Mouse (Mus musculus): ENCODE measurements at regions not wholly inside any gene's neighbourhood (a gene's known extent, or its start where the extent isn't known, plus 50 kb on each side); places are given as distances from the start of the nearest gene placed in this dataset.
A peak's percentile ranks its signal among the peaks of the same experiment; 100 is the strongest.

DNA sequence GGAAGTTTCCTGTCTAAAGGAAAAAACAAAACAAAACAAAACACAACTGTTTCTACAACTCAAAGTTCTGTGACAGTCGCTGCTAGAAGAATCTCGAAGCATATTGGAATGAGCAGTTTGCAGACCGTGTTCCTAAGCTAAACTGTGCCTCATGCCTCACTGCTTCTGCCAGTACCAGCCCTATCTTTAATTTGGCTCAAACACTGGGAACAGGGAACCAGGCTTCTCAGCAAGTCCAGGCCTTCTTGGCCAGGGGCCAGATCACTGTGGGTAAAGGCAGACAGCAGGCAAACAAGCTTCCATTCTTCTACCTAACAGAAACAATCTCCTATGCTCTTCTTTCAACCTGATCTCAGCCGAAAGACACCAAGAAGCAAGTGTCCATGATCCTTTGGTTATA, 56.5 kb downstream of the Tmsb4x start:
- intact Hi-C loops (cut with DNase I), result loop anchor here (10.0 kb wide), 1 partner anchor 52 kb away; the partner anchor contains the start of gene Tmsb4x
- DNase-seq (ENCODE audit: low spot score), result peak; percentile 24

GRCm38 (mm10) chrX:167151341-167151740, 57.8 kb downstream of the Tmsb4x start:
- DNase-seq (ENCODE audit: low spot score), result peak; percentile 27
- intact Hi-C loops (cut with DNase I), result loop anchor here (10.0 kb wide), 1 partner anchor 53 kb away; the partner anchor contains the start of gene Tmsb4x

DNA sequence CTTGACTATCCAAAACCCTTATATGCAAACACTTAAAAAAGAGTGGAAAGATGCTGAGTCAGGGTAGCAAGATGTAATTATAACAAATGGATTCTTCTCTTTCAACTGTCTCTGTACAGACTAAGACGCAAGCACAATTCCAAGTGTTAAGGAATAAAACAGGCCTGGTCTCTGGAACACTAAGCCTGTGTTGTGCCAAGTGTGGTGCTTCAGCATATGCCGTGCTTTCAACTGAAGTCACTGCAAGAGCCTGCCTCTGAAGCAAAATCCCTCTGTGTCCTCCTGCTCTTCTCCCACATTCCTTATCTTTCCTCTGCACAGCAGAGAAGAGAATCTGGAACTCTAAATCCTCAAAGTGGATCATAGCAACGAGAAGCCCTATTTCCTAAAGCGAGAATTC, 59.7 kb downstream of the Tmsb4x start:
- intact Hi-C loops (cut with DNase I), result loop anchor here (5.0 kb wide), 1 partner anchor 37 kb away; no protein-coding TSS in a partner anchor
- no peak for DNase-seq (ENCODE audit: low spot score)

DNA sequence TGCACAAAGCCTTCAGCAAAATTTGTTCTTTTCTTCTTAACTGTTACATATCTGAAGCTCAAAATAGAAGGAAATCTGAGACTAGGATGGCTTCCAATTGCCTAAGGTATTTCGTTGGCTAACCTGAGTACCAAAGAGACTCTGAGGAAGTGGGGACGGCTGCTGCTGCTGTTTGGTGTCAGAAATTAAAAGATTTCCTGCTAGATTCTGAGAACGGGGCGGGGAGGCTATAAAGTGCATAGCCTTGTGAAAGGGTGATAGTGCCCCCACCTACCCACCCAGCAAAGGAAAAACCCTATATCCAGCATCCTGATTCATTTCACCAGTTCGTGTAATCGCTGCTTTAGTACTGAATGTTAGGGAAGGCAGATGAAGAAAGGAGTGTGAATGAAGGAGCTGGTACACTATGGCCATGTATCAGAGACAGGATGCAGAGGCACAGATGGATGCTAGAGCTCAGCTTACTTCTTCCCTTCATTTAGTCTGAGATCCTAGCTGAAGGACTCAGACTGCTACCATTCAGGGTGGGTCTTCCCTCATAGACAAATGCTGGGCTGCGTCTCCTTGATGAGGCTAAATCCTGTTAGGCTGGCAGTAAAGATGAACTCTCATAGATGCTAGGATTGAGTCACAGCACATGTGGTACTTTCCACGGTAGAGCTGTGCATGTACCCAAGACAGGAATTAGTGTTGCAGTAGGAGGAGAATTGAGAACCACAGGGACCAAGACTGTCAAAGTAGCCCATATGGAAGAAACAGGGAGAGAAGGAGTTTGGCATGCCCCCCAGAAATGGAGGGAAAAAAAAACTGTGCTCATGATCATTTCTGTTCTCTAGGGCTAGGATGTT, 62.4 kb downstream of the Tmsb4x start:
- DNase-seq (ENCODE audit: low spot score), result no peak

GRCm38 (mm10) chrX:167145508-167146182, 63.5 kb downstream of the Tmsb4x start:
- DNase-seq (ENCODE audit: low spot score), result no peak
- intact Hi-C loops (cut with DNase I), result loop anchor here (5.0 kb wide), 1 partner anchor 33 kb away; no protein-coding TSS in a partner anchor

More for the DNA sequence above, 62.4 kb downstream of the Tmsb4x start:
- intact Hi-C loops (cut with DNase I), result loop anchor here (5.0 kb wide), 1 partner anchor 34 kb away; no protein-coding TSS in a partner anchor

- DNase-seq (ENCODE audit: low spot score), result no peak
- intact Hi-C loops (cut with DNase I), result no loop called here
These were observed 70.0 kb downstream of the Tmsb4x start for GRCm38 (mm10) chrX:167139110-167139509.

- no peak for DNase-seq (ENCODE audit: low spot score)
- intact Hi-C loops (cut with DNase I), result no loop called here
These were observed 74.9 kb downstream of the Tmsb4x start for GRCm38 (mm10) chrX:167134250-167134649.

DNA sequence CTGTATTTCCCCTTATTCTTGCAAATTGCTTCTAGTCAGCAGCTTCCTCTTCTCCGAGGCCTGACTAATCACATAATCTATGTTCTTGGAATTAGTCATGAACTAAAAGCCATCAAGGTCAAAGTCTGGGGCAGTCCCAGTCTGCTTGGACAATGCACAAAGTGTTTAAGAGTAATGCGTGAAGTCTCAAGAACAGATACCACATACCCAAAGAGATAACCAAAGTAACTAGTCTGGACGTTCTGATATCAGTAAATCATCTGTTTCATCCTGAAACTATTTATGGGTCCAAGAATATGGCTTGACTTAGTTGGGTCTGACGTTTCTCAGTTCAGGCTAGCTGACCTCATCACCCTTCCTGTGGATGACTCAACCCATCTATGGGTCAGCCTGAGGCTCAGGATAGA, 76.1 kb downstream of the Tmsb4x start:
- intact Hi-C loops (cut with DNase I), result no loop called here
- no peak for DNase-seq (ENCODE audit: low spot score)

DNA sequence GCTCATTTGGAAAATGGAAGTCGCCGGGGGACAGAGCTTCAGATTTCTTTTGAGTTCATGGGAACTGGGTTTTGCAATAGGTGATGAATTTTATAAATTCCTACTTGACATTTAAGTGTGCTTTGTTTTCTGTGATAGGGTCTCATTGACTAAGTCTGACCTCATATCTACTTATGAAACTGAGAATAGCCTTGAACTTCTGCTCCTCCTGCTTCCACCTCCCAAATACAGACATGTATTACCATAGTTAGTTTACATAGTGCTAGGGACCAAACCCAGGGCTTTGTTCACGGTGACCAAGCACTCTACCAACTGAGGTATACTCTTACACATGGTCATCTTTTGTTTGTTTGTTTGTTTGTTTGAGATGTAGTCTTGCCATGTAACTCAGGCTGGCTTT, 77.8 kb downstream of the Tmsb4x start:
- intact Hi-C loops (cut with DNase I), result no loop called here
- DNase-seq (ENCODE audit: low spot score), result no peak

GRCm38 (mm10) chrX:167130601-167131000, 78.5 kb downstream of the Tmsb4x start:
- DNase-seq (ENCODE audit: low spot score), result no peak
- intact Hi-C loops (cut with DNase I), result no loop called here

DNA sequence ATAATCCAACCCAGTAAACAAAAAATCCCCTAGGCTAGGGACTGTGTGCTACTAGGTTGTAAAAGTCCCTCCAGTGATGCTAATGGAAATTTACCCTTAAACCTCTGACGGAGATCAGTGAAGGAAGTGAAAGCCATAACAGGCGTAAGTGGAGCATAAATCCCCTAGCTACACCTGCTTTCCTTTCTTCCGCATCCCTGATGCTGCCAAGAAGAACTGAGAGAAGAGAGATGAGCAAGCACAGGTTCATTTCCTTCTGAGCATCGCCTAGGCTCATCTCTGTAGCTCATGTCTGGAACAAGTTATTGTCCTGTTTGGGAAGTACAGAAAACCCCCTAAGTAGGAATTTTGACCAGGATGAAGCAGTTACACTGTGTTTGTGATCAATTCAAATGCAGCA, 89.8 kb downstream of the Tmsb4x start:
- intact Hi-C loops (cut with DNase I), result no loop called here

GRCm38 (mm10) chrX:167115096-167115495, 94.0 kb downstream of the Tmsb4x start:
- no peak for DNase-seq (ENCODE audit: low spot score)
- intact Hi-C loops (cut with DNase I), result no loop called here

More for the DNA sequence above, 89.8 kb downstream of the Tmsb4x start:
- DNase-seq (ENCODE audit: low spot score), result no peak

DNA sequence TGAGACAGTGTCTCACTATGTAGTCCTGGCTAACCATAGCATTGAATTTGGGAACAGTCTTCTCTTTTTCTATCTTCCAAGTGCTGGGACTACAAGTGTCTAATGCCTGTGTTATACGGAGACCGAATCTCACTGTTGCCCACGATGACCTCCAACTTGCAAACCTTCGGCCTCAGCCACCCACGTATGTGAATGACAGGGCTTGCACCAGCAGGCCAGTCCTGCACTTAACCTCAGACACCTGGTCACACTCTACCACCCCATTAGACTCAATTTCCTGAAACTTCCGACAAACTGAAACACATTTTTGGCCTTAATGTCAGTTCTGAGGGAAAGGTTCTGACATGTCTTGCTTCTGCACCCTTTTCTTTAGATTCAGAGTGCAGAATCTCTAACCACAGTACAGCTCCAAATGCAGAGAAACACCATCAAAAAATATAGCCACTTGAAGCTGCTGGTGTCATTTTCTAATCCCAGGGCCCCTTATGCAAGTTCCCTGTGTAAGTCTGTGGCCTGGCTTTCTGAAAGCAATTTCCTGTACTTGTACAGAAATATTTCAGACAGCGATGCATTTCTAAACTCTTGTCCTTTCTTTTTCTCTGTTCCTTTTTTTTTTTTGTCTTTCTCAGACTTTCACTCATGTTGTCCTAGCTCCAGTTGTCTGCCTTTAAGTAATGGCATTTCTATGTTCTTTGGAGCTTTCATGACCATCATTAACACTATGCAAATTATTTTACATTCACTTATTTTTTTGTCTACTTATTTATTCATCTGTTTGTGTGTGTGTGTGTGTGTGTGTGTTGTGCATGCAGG, 97.8 kb downstream of the Tmsb4x start:
- intact Hi-C loops (cut with DNase I), result loop anchor here (5.0 kb wide), 1 partner anchor 36 kb away; no protein-coding TSS in a partner anchor
- DNase-seq (ENCODE audit: low spot score), result no peak

GRCm38 (mm10) chrX:167108356-167108755, 100.8 kb downstream of the Tmsb4x start:
- intact Hi-C loops (cut with DNase I), result loop anchor here (10.0 kb wide), 2 partner anchors 96 to 444 kb away; partner anchors contain the start of gene Tmsb4x
- DNase-seq (ENCODE audit: low spot score), result no peak

GRCm38 (mm10) chrX:167107469-167107868, 101.6 kb downstream of the Tmsb4x start:
- DNase-seq (ENCODE audit: low spot score), result no peak
- intact Hi-C loops (cut with DNase I), result loop anchor here (10.0 kb wide), 2 partner anchors 97 to 443 kb away; partner anchors contain the start of gene Tmsb4x

GRCm38 (mm10) chrX:167105931-167106417, 103.1 kb downstream of the Tmsb4x start:
- DNase-seq (ENCODE audit: low spot score), result peak; percentile 1
- intact Hi-C loops (cut with DNase I), result loop anchor here (10.0 kb wide), 2 partner anchors 99 to 441 kb away; partner anchors contain the start of gene Tmsb4x

- DNase-seq (ENCODE audit: low spot score), result no peak
- intact Hi-C loops (cut with DNase I), result loop anchor here (10.0 kb wide), 2 partner anchors 99 to 441 kb away; partner anchors contain the start of gene Tmsb4x
These were observed 103.8 kb downstream of the Tmsb4x start for GRCm38 (mm10) chrX:167105354-167105753.

GRCm38 (mm10) chrX:167104247-167104621, 104.9 kb downstream of the Tmsb4x start:
- intact Hi-C loops (cut with DNase I), result loop anchor here (10.0 kb wide), 2 partner anchors 101 to 439 kb away; partner anchors contain the start of gene Tmsb4x
- peak; percentile 7 for DNase-seq (ENCODE audit: low spot score)

GRCm38 (mm10) chrX:167103501-167104246, 105.4 kb downstream of the Tmsb4x start:
- intact Hi-C loops (cut with DNase I), result loop anchor here (10.0 kb wide), 2 partner anchors 101 to 439 kb away; partner anchors contain the start of gene Tmsb4x
- DNase-seq (ENCODE audit: low spot score), result peak; percentile 2
